Mouse (Mus musculus) testis, adult 2 months (tissue): ENCODE measurements around the gene Lars2.

ENCODE experiments used
- CTCF ChIP-seq: fragments of 200-500 bp; IDR thresholded peaks from 2 replicates; pipeline ENCODE4 v1.5.1; 2012; ENCODE audit warnings: low read depth, mild to moderate bottlenecking, inconsistent platforms, low read length, moderate library complexity; ENCODE audit not compliant: control insufficient read depth, insufficient read depth, insufficient replicate concordance
- POLR2A ChIP-seq: fragments of 200-500 bp; IDR thresholded peaks from 2 replicates; pipeline ENCODE4 v1.6.1; 2012; ENCODE audit warnings: low read depth, mild to moderate bottlenecking, inconsistent platforms, low read length, moderate library complexity; ENCODE audit not compliant: control insufficient read depth

DNA sequence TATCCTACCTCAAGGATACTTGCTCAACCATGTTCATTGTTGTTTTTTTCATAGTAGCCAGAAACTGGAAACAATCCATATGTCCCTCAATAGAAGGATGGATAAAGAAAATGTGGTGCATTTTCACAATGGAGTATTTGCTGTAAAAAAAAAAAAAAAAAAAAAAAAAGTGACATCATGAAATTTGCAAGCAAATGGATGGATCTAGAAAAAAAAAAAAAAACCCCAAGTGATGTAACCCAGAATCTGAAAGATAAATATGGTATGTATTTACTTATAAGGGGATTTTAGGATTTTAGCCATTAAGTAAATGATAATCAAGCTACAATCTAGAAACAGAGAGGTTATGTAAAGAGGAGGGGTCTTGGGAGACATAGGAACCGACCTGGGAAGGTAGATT is 1.4 kb upstream of the Lars2 start:
- TF ChIP-seq POLR2A (no peak), CTCF (no peak)
